Mouse (Mus musculus): Measurements from ENCODE around the gene Phldb1.
"Not testable (repeated sequence)": the region's sequence is repeated elsewhere in the genome, so short reads cannot be mapped to it uniquely, and the experiment has no call there.

The Phldb1 gene

GRCm38 (mm10) chr9:44653896-44654295 lies 81.1 kb downstream of the Phldb1 start:
- no peak for DNase-seq (ENCODE audit: extremely low spot score)

GRCm38 (mm10) chr9:44652027-44652426 lies 83.0 kb downstream of the Phldb1 start:
- DNase-seq (ENCODE audit: extremely low spot score) = peak; percentile 52

- no peak for DNase-seq (ENCODE audit: extremely low spot score)
Measured at GRCm38 (mm10) chr9:44648881-44649281, 86.1 kb downstream of the Phldb1 start.

GRCm38 (mm10) chr9:44647656-44648055 lies 87.3 kb downstream of the Phldb1 start:
- no peak for DNase-seq (ENCODE audit: extremely low spot score)

- DNase-seq (ENCODE audit: extremely low spot score) = no peak
Measured at GRCm38 (mm10) chr9:44647026-44647425, 88.0 kb downstream of the Phldb1 start.

- no peak for DNase-seq (ENCODE audit: extremely low spot score)
Measured at GRCm38 (mm10) chr9:44646366-44646765, 88.6 kb downstream of the Phldb1 start.

- DNase-seq (ENCODE audit: extremely low spot score) = no peak
Measured at GRCm38 (mm10) chr9:44645924-44646323, 89.1 kb downstream of the Phldb1 start.

GRCm38 (mm10) chr9:44645481-44645880 lies 89.5 kb downstream of the Phldb1 start:
- DNase-seq (ENCODE audit: extremely low spot score) = no peak

- DNase-seq (ENCODE audit: extremely low spot score) = no peak
Measured at GRCm38 (mm10) chr9:44644186-44644585, 90.8 kb downstream of the Phldb1 start.

- DNase-seq (ENCODE audit: extremely low spot score) = no peak
Measured at GRCm38 (mm10) chr9:44643103-44643502, 91.9 kb downstream of the Phldb1 start.

- DNase-seq (ENCODE audit: extremely low spot score) = no peak
Measured at GRCm38 (mm10) chr9:44641616-44642015, 93.4 kb downstream of the Phldb1 start.

GRCm38 (mm10) chr9:44640646-44641357 lies 94.2 kb downstream of the Phldb1 start:
- DNase-seq (ENCODE audit: extremely low spot score) = no peak

- not testable (repeated sequence) for DNase-seq (ENCODE audit: extremely low spot score)
Measured at GRCm38 (mm10) chr9:44640028-44640427, 95.0 kb downstream of the Phldb1 start.

- not testable (repeated sequence) for DNase-seq (ENCODE audit: extremely low spot score)
Measured at GRCm38 (mm10) chr9:44638726-44639125, 96.3 kb downstream of the Phldb1 start.

- no peak for DNase-seq (ENCODE audit: extremely low spot score)
Measured at GRCm38 (mm10) chr9:44637551-44638169, 97.3 kb downstream of the Phldb1 start.
